In genomic region chrX:167382047-167382853, GRCm38 (mm10) we compare ENCODE assay signal across 7 mouse cellular contexts. TPM values are rescaled to one million over a fixed set of nuclear protein-coding genes. Genes with fewer than 3 reads are reported as not detected.
A peak's percentile ranks its signal among the peaks of the same experiment; 100 is the strongest.
DNase-seq lines count a peak whose midpoint lies in the region; ATAC-seq lines count a peak whose summit lies in the region.

TSS of gene Prps2 (minus strand) at chrX:167382749.

- peak within 1 kb of the TSS; percentile 58 for H3K4me2 ChIP-seq in intestine, embryonic 14.5 days (ENCODE audit: low read length)

- H3K9ac ChIP-seq in intestine, embryonic 14.5 days (ENCODE audit: low read length) = peak within 1 kb of the TSS; percentile 53

- H3K27ac ChIP-seq in intestine, embryonic 14.5 days (ENCODE audit: low read depth) = peak within 1 kb of the TSS; percentile 69

- H3K27me3 ChIP-seq in intestine, embryonic 14.5 days (replicated peaks; ENCODE audit: control insufficient read depth, insufficient read depth, low read length) = peaks cover 8% of the 10 kb centered on the region

- 16% methylated on average over 30 of the region's 47 CpGs for WGBS in intestine, embryonic 14.5 days

- peak; percentile 23 to 29 for DNase-seq in adrenal gland, adult 18-20 months (ENCODE audit: low spot score in 2 of 2)
- peak; percentile 69 for DNase-seq in embryo, embryonic 10.5 days (ENCODE audit: low spot score)
- peak; percentile 17 for DNase-seq in gastrocnemius, postnatal 14 days
- peak; percentile 73 for DNase-seq in intestine, embryonic 14.5 days (ENCODE audit: low spot score)
- peak; percentile 30 to 36 for DNase-seq in left cerebral cortex, postnatal 36 days (ENCODE audit: low spot score in 2 of 2)
- DNase-seq in mesoderm, embryonic 11.5 days (ENCODE audit: low read depth, low spot score) = peak; percentile 57
- peak; percentile 14 to 24 for DNase-seq in right cerebral cortex, postnatal 36 days (ENCODE audit: low spot score in 2 of 2)

- peak; percentile 94 for ATAC-seq in intestine, embryonic 14.5 days (replicated peaks; ENCODE audit: low FRiP score, low TSS enrichment, low read depth)

- intact Hi-C loops in gastrocnemius, postnatal 14 days (cut with DNase I; ENCODE audit: low total_unique reads) = no loop called here
- intact Hi-C loops in left cerebral cortex, postnatal 36 days (cut with DNase I) = no loop called here

- H3K36me3 ChIP-seq in intestine, embryonic 14.5 days (ENCODE audit: control insufficient read depth, insufficient read depth, low read length) = no peaks in the 10 kb centered on the region

- no peaks in the 10 kb centered on the region for H3K9me3 ChIP-seq in intestine, embryonic 14.5 days (ENCODE audit: control insufficient read depth, low read length)

- H3K4me3 ChIP-seq in intestine, embryonic 14.5 days (ENCODE audit: low read depth, low read length) = peak within 1 kb of the TSS; percentile 53

- no peaks in the 10 kb centered on the region for H3K4me1 ChIP-seq in intestine, embryonic 14.5 days (replicated peaks; ENCODE audit: control insufficient read depth, insufficient read depth, low read length)

RNA-seq across cellular contexts. Expression of gene Prps2, which starts in this region (rescaled TPM):
- 10 to 100 TPM; 18.2 to 25.3 TPM for total RNA-seq in adrenal gland, adult 18-20 months (2021)
- total RNA-seq in gastrocnemius, postnatal 14 days (2021) = 1 to 10 TPM; 2.3 to 3.5 TPM
- polyA plus RNA-seq in intestine, embryonic 14.5 days (2014; fragmentation: Nextera tagmentation; extraction: Ambion mirVana) = 37.1 and 38.0 TPM in 2 replicates
- total RNA-seq in left cerebral cortex, postnatal 36 days (2021) = 10 to 100 TPM; 23.1 to 28.9 TPM

Comparison
In these comparisons a context has a peak if more than half of its experiments do, and no peak if none do; other contexts are left out.
1. Peak in every context shown above with its lines: DNase-seq, ATAC-seq, H3K4me3 ChIP-seq and H3K27ac ChIP-seq.
2. RNA of gene Prps2 (total RNA-seq): 23.1 to 28.9 TPM in left cerebral cortex, postnatal 36 days and 18.2 to 25.3 TPM in adrenal gland, adult 18-20 months; 2.3 to 3.5 TPM in gastrocnemius, postnatal 14 days; every median in the first group is over 4 times any median in the second.
3. DNase-seq: peak in every context shown above with its lines; median percentile 73 in intestine, embryonic 14.5 days; 69 in embryo, embryonic 10.5 days; 57 in mesoderm, embryonic 11.5 days; 33 in left cerebral cortex, postnatal 36 days; 26 in adrenal gland, adult 18-20 months; 19 in right cerebral cortex, postnatal 36 days; 17 in gastrocnemius, postnatal 14 days.